Mouse (Mus musculus) CH12.LX (cell line): Measurements from ENCODE around the gene Mrtfa. TPM values are rescaled to one million over a fixed set of nuclear protein-coding genes. Genes with fewer than 3 reads are reported as not detected.

Experiments
- DNase-seq: peaks from one replicate; pipeline ENCODE4 v3.0.0-alpha.2; 2013; ENCODE audit errors: extremely low read depth
- H3K27ac ChIP-seq: 2 replicates; pipeline ENCODE4 v1.5.1; 2012; ENCODE audit warnings: low read depth, mild to moderate bottlenecking, control low read depth, moderate library complexity; ENCODE audit not compliant: insufficient read depth
- H3K27me3 ChIP-seq: replicated peaks from 2 replicates; pipeline ENCODE3; 2012; ENCODE audit warnings: inconsistent platforms
- H3K36me3 ChIP-seq, 2 experiments: replicated peaks in 1 of 2; 2 replicates each; pipeline versions ENCODE3 to v1.6.1; 2012; ENCODE audit warnings: inconsistent platforms in 1 of 2, low read length in 1 of 2, mild to moderate bottlenecking in 1 of 2, mixed read lengths in 1 of 2, moderate library complexity in 1 of 2; ENCODE audit not compliant: control insufficient read depth in 1 of 2, insufficient read depth in 1 of 2
- H3K4me1 ChIP-seq, 2 experiments: 2 replicates each; pipeline ENCODE4 v1.6.1; 2012; ENCODE audit warnings: inconsistent platforms in 1 of 2, moderate library complexity in 1 of 2; ENCODE audit not compliant: insufficient read depth in 2 of 2, control insufficient read depth in 1 of 2
- H3K4me2 ChIP-seq: 2 replicates; pipeline ENCODE4 v1.6.1; 2012; ENCODE audit warnings: low read depth, mild to moderate bottlenecking, control low read depth; ENCODE audit not compliant: poor library complexity, insufficient read depth, severe bottlenecking
- H3K4me3 ChIP-seq, 3 experiments: fragments of 150-350 bp in 1 of 3; sonication (generic) in 1 of 3; replicated peaks in 1 of 3; 2 replicates each; pipeline versions ENCODE3 to v1.5.1; 2011 to 2012; ENCODE audit warnings: low read depth in 2 of 3, low read length in 2 of 3, mild to moderate bottlenecking in 2 of 3, moderate library complexity in 2 of 3, control low read depth in 1 of 3, improper control_type of control experiment in 1 of 3, inconsistent platforms in 1 of 3, mixed read lengths in 1 of 3; ENCODE audit not compliant: poor library complexity in 1 of 3
- H3K79me2 ChIP-seq: replicated peaks from 2 replicates; pipeline ENCODE4 v1.6.1; 2012; ENCODE audit warnings: mild to moderate bottlenecking, moderate library complexity; ENCODE audit not compliant: control insufficient read depth, poor library complexity, insufficient read depth, severe bottlenecking; ENCODE audit errors: extremely low read depth
- H3K9ac ChIP-seq: 2 replicates; pipeline ENCODE4 v1.6.1; 2012; ENCODE audit warnings: low read depth, mild to moderate bottlenecking, control low read depth, moderate library complexity; ENCODE audit not compliant: insufficient read depth
- H3K9me3 ChIP-seq: replicated peaks from 2 replicates; pipeline ENCODE3; 2012; ENCODE audit warnings: low read length, inconsistent platforms, mixed read lengths
- BHLHE40 ChIP-seq: IDR thresholded peaks from 2 replicates; pipeline ENCODE4 v1.6.1; 2011; ENCODE audit warnings: mild to moderate bottlenecking, low read depth, low read length, improper control_type of control experiment
- CHD2 ChIP-seq: IDR thresholded peaks from 2 replicates; pipeline ENCODE4 v1.6.1; 2011; ENCODE audit warnings: low read length, improper control_type of control experiment
- E2F4 ChIP-seq: IDR thresholded peaks from 2 replicates; pipeline ENCODE4 v1.6.1; 2011; ENCODE audit warnings: low read depth, low read length, improper control_type of control experiment; ENCODE audit not compliant: insufficient replicate concordance
- EP300 ChIP-seq: IDR thresholded peaks from 2 replicates; pipeline ENCODE4 v1.6.1; 2011; ENCODE audit warnings: low read length, improper control_type of control experiment
- ETS1 ChIP-seq: conservative IDR thresholded peaks from 2 replicates; pipeline ENCODE4 v1.6.1; 2012; ENCODE audit warnings: low read depth, mild to moderate bottlenecking, inconsistent platforms, low read length, improper control_type of control experiment, moderate library complexity
- HCFC1 ChIP-seq: IDR thresholded peaks from 2 replicates; pipeline ENCODE4 v1.6.1; 2012; ENCODE audit warnings: low read depth, mild to moderate bottlenecking, inconsistent platforms, low read length, improper control_type of control experiment
- IRF4 ChIP-seq: IDR thresholded peaks from 2 replicates; pipeline ENCODE4 v1.6.1; 2014; ENCODE audit warnings: low read depth, mild to moderate bottlenecking, inconsistent platforms, low read length, improper control_type of control experiment
- JUN ChIP-seq: IDR thresholded peaks from 2 replicates; pipeline ENCODE4 v1.6.1; 2011; ENCODE audit warnings: low read depth, mild to moderate bottlenecking, low read length, improper control_type of control experiment, moderate library complexity; ENCODE audit not compliant: insufficient read depth
- MEF2A ChIP-seq: IDR thresholded peaks from 2 replicates; pipeline ENCODE4 v1.6.1; 2014; ENCODE audit warnings: low read depth, mild to moderate bottlenecking, inconsistent platforms, low read length, improper control_type of control experiment, borderline replicate concordance
- MXI1 ChIP-seq: IDR thresholded peaks from 2 replicates; pipeline ENCODE4 v1.6.1; 2011; ENCODE audit warnings: mild to moderate bottlenecking, low read depth, low read length, improper control_type of control experiment
- MYC ChIP-seq: IDR thresholded peaks from 2 replicates; pipeline ENCODE4 v1.6.1; 2011; ENCODE audit warnings: low read depth, mild to moderate bottlenecking, improper control_type of control experiment, low read length
- NRF1 ChIP-seq: IDR thresholded peaks from 2 replicates; pipeline ENCODE4 v1.6.1; 2014; ENCODE audit warnings: low read depth, mild to moderate bottlenecking, inconsistent platforms, low read length, improper control_type of control experiment, moderate library complexity
- POLR2AphosphoS2 ChIP-seq: IDR thresholded peaks from 2 replicates; pipeline ENCODE4 v1.6.1; 2011; ENCODE audit warnings: low read depth, low read length, improper control_type of control experiment
- RAD21 ChIP-seq: IDR thresholded peaks from 2 replicates; pipeline ENCODE4 v1.6.1; 2011; ENCODE audit warnings: low read depth, mild to moderate bottlenecking, low read length, improper control_type of control experiment, moderate library complexity
- RCOR1 ChIP-seq: conservative IDR thresholded peaks from 2 replicates; pipeline ENCODE4 v1.6.1; 2012; ENCODE audit warnings: low read depth, mild to moderate bottlenecking, inconsistent platforms, low read length, improper control_type of control experiment
- SMC3 ChIP-seq: IDR thresholded peaks from 2 replicates; pipeline ENCODE4 v1.6.1; 2011; ENCODE audit warnings: low read depth, low read length, improper control_type of control experiment
- TBP ChIP-seq: conservative IDR thresholded peaks from 2 replicates; pipeline ENCODE4 v1.6.1; 2011; ENCODE audit warnings: low read depth, low read length, improper control_type of control experiment
- TCF12 ChIP-seq: IDR thresholded peaks from 2 replicates; pipeline ENCODE4 v1.6.1; 2014; ENCODE audit warnings: low read depth, mild to moderate bottlenecking, inconsistent platforms, low read length, improper control_type of control experiment
- USF2 ChIP-seq: conservative IDR thresholded peaks from 2 replicates; pipeline ENCODE4 v1.6.1; 2011; ENCODE audit warnings: low read depth, low read length, improper control_type of control experiment
- ZKSCAN1 ChIP-seq: IDR thresholded peaks from 2 replicates; pipeline ENCODE4 v1.6.1; 2012; ENCODE audit warnings: low read depth, inconsistent platforms, low read length, improper control_type of control experiment, borderline replicate concordance
- ZNF384 ChIP-seq: IDR thresholded peaks from 2 replicates; pipeline ENCODE4 v1.6.1; 2012; ENCODE audit warnings: low read depth, low read length, improper control_type of control experiment, inconsistent platforms
- dilution Hi-C: fragments of 300-500 bp; cut with MboI; formaldehyde crosslinking; loops from 2 replicates; pipeline ENCODE4 v1.14.3; 2020; ENCODE audit warnings: low sequenced_read_pairs; ENCODE audit not compliant: extremely low pct_unique_long_range_greater_than_20kb, extremely low pct_ligation_motif_present
- in situ Hi-C: fragments of 300-500 bp; cut with MboI; formaldehyde crosslinking; loops from 3 replicates; pipeline ENCODE4 v1.14.3; 2019; ENCODE audit warnings: low sequenced_read_pairs, low pct_ligation_motif_present, low pct_unique_long_range_greater_than_20kb, mixed read lengths
- polyA plus RNA-seq: library from polyadenylated mRNA; unstranded; fragments of >175 nt; gene quantifications from 2 replicates; pipeline ENCODE4 v1.2.1, GENCODE M21; 2012; ENCODE audit warnings: low read depth; ENCODE audit not compliant: insufficient read length
- total RNA-seq, 2 experiments: library from RNA; depleted of rRNA; stranded (reverse); fragments of 300-350 nt in 1 of 2; fragments of >200 nt in 1 of 2; gene quantifications; 2 replicates each; pipeline ENCODE4 v1.2.3; 2012 to 2014

Gene Mrtfa
- total and polyA plus RNA-seq, 3 experiments, result 4.6 to 23.2 (median 8.2) TPM

DNA sequence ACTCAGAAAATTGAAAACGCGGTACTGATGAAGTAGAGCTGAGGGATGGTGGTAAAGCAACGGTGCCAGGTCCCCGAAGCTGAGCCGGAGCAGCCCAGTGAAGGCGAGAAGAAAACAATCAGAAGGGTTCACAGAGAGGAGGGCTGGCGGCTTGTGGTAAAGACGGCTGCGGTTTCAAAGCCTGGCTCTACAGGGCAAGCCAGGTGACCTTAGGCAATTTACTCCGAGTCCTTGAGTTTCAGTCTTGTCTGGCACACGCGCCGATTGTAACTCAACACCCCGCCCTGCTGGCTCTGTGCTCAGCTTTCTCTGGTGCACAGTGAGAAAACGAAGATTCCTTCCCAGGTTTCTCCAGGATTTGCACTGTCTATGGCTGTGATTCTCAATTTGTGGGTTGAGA is 22.4 kb upstream of the Mrtfa start:
- Histone ChIP-seq H3K9ac (no peak overlapping the region), H3K36me3 (no peaks in the 10 kb centered on the region), H3K27ac (no peak overlapping the region), H3K79me2 (no peaks in the 10 kb centered on the region), H3K4me2 (no peak overlapping the region), H3K9me3 (peaks cover 8% of the 10 kb centered on the region), H3K4me1 (peaks cover 7 to 20% of the 10 kb centered on the region in 2 experiments), H3K4me3 (no peak overlapping the region), H3K27me3 (no peaks in the 10 kb centered on the region)
- dilution Hi-C loops, result no loop called here
- no peak for TF ChIP-seq ZKSCAN1
- TF ChIP-seq TBP, result 0 out of 2 replicates have a peak, but pooled peaks have one; percentile 11
- DNase-seq, result no peak
- in situ Hi-C loops, result no loop called here

DNA sequence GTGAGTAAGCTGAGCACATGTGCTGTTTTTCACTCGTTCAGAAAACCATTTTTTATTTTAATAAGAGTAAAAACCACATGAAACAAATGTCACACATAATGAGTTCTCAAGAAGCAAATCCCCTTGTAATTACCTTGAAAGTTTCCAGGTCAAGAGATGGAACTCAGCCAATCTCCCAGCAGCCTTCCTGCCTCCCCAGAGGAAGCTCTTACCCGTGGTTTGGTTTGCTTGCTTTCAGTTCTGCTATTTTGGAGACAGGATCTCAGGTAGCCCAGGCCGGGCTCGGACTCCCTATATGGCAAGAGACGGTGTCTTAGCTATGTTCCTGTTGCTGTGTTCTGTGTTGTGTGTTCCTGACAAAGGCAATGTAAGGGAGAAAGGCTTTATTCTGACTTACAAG is 19.9 kb upstream of the Mrtfa start:
- in situ Hi-C loops (no loop called here), dilution Hi-C loops (no loop called here)
- no peaks in the 10 kb centered on the region for H3K27me3 ChIP-seq
- H3K36me3 ChIP-seq, result no peaks in the 10 kb centered on the region
- TF ChIP-seq ZNF384, result no peak
- TF ChIP-seq RCOR1, result peak; percentile 76
- TF ChIP-seq MYC, result no peak
- TF ChIP-seq MXI1, result peak; percentile 49; the same call in 1 of the 2 replicates
- no peak; the same call in none of the 2 replicates for TF ChIP-seq RAD21
- 0 out of 2 replicates have a peak, but pooled peaks have one; percentile 26 for TF ChIP-seq TCF12
- TF ChIP-seq ETS1, result 0 out of 2 replicates have a peak, but pooled peaks have one; percentile 31
- TF ChIP-seq IRF4, result peak; percentile 94
- TF ChIP-seq TBP, result no peak
- TF ChIP-seq BHLHE40, result peak; percentile 5; the same call in 1 of the 2 replicates
- TF ChIP-seq HCFC1, result peak; percentile 35; the same call in 1 of the 2 replicates
- 0 out of 2 replicates have a peak, but pooled peaks have one; percentile 36 for TF ChIP-seq CHD2
- no peak for TF ChIP-seq JUN
- TF ChIP-seq NRF1, result no peak
- no peak for TF ChIP-seq POLR2AphosphoS2
- TF ChIP-seq E2F4, result no peak
- TF ChIP-seq SMC3, result no peak
- peak; percentile 93 for TF ChIP-seq EP300
- 0 out of 2 replicates have a peak, but pooled peaks have one; percentile 11 for TF ChIP-seq MEF2A
- no peak for TF ChIP-seq USF2
- H3K4me1 ChIP-seq, result peaks cover 7 to 20% of the 10 kb centered on the region in 2 experiments
- H3K4me3 ChIP-seq, result peak overlapping the region in 1 of 3 experiments; percentile 19
- peak overlapping the region; percentile 93 for H3K4me2 ChIP-seq
- 0 out of 2 replicates have a peak overlapping the region, but pooled peaks have one; percentile 19 for H3K9ac ChIP-seq
- peak; percentile 79 for DNase-seq
- no peak overlapping the region for H3K27ac ChIP-seq
- peaks cover 5% of the 10 kb centered on the region for H3K9me3 ChIP-seq
- no peaks in the 10 kb centered on the region for H3K79me2 ChIP-seq
